Mouse (Mus musculus): ENCODE measurements at regions not wholly inside any gene's neighbourhood (a gene's known extent, or its start where the extent isn't known, plus 50 kb on each side); places are given as distances from the start of the nearest gene placed in this dataset.

- H3K4me3 ChIP-seq (ENCODE audit: low read depth, low read length), result no peak overlapping the region
- H3K27ac ChIP-seq (ENCODE audit: insufficient read depth, low read length), result no peak overlapping the region
- H3K4me1 ChIP-seq (ENCODE audit: control insufficient read depth, insufficient read depth, low read length), result no peaks in the 10 kb centered on the region
- no peaks in the 10 kb centered on the region for H3K36me3 ChIP-seq (ENCODE audit: control insufficient read depth, insufficient read depth, low read length, poor library complexity, severe bottlenecking)
- H3K27me3 ChIP-seq (ENCODE audit: control insufficient read depth, insufficient read depth, low read length, poor library complexity, severe bottlenecking), result no peaks in the 10 kb centered on the region
- TF ChIP-seq CTCF (IDR thresholded peaks at IDR 0.05; ENCODE audit: low read depth, low read length), result no peak
- TF ChIP-seq EP300 (IDR thresholded peaks at IDR 0.05; ENCODE audit: insufficient read depth, low read depth, low read length), result no peak
- no peak for TF ChIP-seq POLR2A (IDR thresholded peaks at IDR 0.05; ENCODE audit: insufficient read depth, low read length)
- H3K9me3 ChIP-seq (replicated peaks; ENCODE audit: control insufficient read depth, insufficient read depth, low read length, poor library complexity, severe bottlenecking), result no peaks in the 10 kb centered on the region
- H3K9ac ChIP-seq (ENCODE audit: low read depth, poor library complexity, severe bottlenecking), result no peak overlapping the region
These were observed 162.3 kb upstream of the Sh3bp4 start for GRCm38 (mm10) chr1:88907766-88908463.

- Histone ChIP-seq H3K27me3 (ENCODE audit: control insufficient read depth, insufficient read depth, low read length, poor library complexity, severe bottlenecking) (no peaks in the 10 kb centered on the region), H3K4me3 (ENCODE audit: low read depth, low read length) (no peak overlapping the region), H3K9ac (ENCODE audit: low read depth, poor library complexity, severe bottlenecking) (no peak overlapping the region), H3K36me3 (ENCODE audit: control insufficient read depth, insufficient read depth, low read length, poor library complexity, severe bottlenecking) (no peaks in the 10 kb centered on the region), H3K27ac (ENCODE audit: insufficient read depth, low read length) (no peak overlapping the region), H3K4me1 (ENCODE audit: control insufficient read depth, insufficient read depth, low read length) (no peaks in the 10 kb centered on the region), H3K9me3 (replicated peaks; ENCODE audit: control insufficient read depth, insufficient read depth, low read length, poor library complexity, severe bottlenecking) (no peaks in the 10 kb centered on the region)
- TF ChIP-seq POLR2A (IDR thresholded peaks at IDR 0.05; ENCODE audit: insufficient read depth, low read length) (no peak), EP300 (IDR thresholded peaks at IDR 0.05; ENCODE audit: insufficient read depth, low read depth, low read length) (no peak), CTCF (IDR thresholded peaks at IDR 0.05; ENCODE audit: low read depth, low read length) (no peak)
These were observed 161.5 kb upstream of the Sh3bp4 start for GRCm38 (mm10) chr1:88908683-88909082.

- H3K4me1 ChIP-seq (ENCODE audit: control insufficient read depth, insufficient read depth, low read length), result no peaks in the 10 kb centered on the region
- no peaks in the 10 kb centered on the region for H3K9me3 ChIP-seq (replicated peaks; ENCODE audit: control insufficient read depth, insufficient read depth, low read length, poor library complexity, severe bottlenecking)
- no peak overlapping the region for H3K27ac ChIP-seq (ENCODE audit: insufficient read depth, low read length)
- H3K36me3 ChIP-seq (ENCODE audit: control insufficient read depth, insufficient read depth, low read length, poor library complexity, severe bottlenecking), result no peaks in the 10 kb centered on the region
- H3K9ac ChIP-seq (ENCODE audit: low read depth, poor library complexity, severe bottlenecking), result no peak overlapping the region
- no peak overlapping the region for H3K4me3 ChIP-seq (ENCODE audit: low read depth, low read length)
- TF ChIP-seq EP300 (IDR thresholded peaks at IDR 0.05; ENCODE audit: insufficient read depth, low read depth, low read length), result no peak
- TF ChIP-seq CTCF (IDR thresholded peaks at IDR 0.05; ENCODE audit: low read depth, low read length), result no peak
- no peak for TF ChIP-seq POLR2A (IDR thresholded peaks at IDR 0.05; ENCODE audit: insufficient read depth, low read length)
- no peaks in the 10 kb centered on the region for H3K27me3 ChIP-seq (ENCODE audit: control insufficient read depth, insufficient read depth, low read length, poor library complexity, severe bottlenecking)
These were observed 160.9 kb upstream of the Sh3bp4 start for GRCm38 (mm10) chr1:88909314-88909713.

GRCm38 (mm10) chr1:88909864-88910573 lies 160.2 kb upstream of the Sh3bp4 start:
- H3K4me1 ChIP-seq (ENCODE audit: control insufficient read depth, insufficient read depth, low read length), result no peaks in the 10 kb centered on the region
- no peak overlapping the region for H3K27ac ChIP-seq (ENCODE audit: insufficient read depth, low read length)
- no peaks in the 10 kb centered on the region for H3K9me3 ChIP-seq (replicated peaks; ENCODE audit: control insufficient read depth, insufficient read depth, low read length, poor library complexity, severe bottlenecking)
- no peak for TF ChIP-seq CTCF (IDR thresholded peaks at IDR 0.05; ENCODE audit: low read depth, low read length)
- TF ChIP-seq POLR2A (IDR thresholded peaks at IDR 0.05; ENCODE audit: insufficient read depth, low read length), result no peak
- TF ChIP-seq EP300 (IDR thresholded peaks at IDR 0.05; ENCODE audit: insufficient read depth, low read depth, low read length), result no peak
- H3K4me3 ChIP-seq (ENCODE audit: low read depth, low read length), result no peak overlapping the region
- no peaks in the 10 kb centered on the region for H3K36me3 ChIP-seq (ENCODE audit: control insufficient read depth, insufficient read depth, low read length, poor library complexity, severe bottlenecking)
- H3K9ac ChIP-seq (ENCODE audit: low read depth, poor library complexity, severe bottlenecking), result no peak overlapping the region
- no peaks in the 10 kb centered on the region for H3K27me3 ChIP-seq (ENCODE audit: control insufficient read depth, insufficient read depth, low read length, poor library complexity, severe bottlenecking)

- Histone ChIP-seq H3K27me3 (ENCODE audit: control insufficient read depth, insufficient read depth, low read length, poor library complexity, severe bottlenecking) (no peaks in the 10 kb centered on the region), H3K9ac (ENCODE audit: low read depth, poor library complexity, severe bottlenecking) (no peak overlapping the region), H3K9me3 (replicated peaks; ENCODE audit: control insufficient read depth, insufficient read depth, low read length, poor library complexity, severe bottlenecking) (no peaks in the 10 kb centered on the region), H3K27ac (ENCODE audit: insufficient read depth, low read length) (no peak overlapping the region), H3K36me3 (ENCODE audit: control insufficient read depth, insufficient read depth, low read length, poor library complexity, severe bottlenecking) (no peaks in the 10 kb centered on the region), H3K4me1 (ENCODE audit: control insufficient read depth, insufficient read depth, low read length) (no peaks in the 10 kb centered on the region), H3K4me3 (ENCODE audit: low read depth, low read length) (no peak overlapping the region)
- TF ChIP-seq EP300 (IDR thresholded peaks at IDR 0.05; ENCODE audit: insufficient read depth, low read depth, low read length), result no peak
- TF ChIP-seq CTCF (IDR thresholded peaks at IDR 0.05; ENCODE audit: low read depth, low read length), result no peak
These were observed 158.5 kb upstream of the Sh3bp4 start for GRCm38 (mm10) chr1:88911724-88912123.

- no peaks in the 10 kb centered on the region for H3K36me3 ChIP-seq (ENCODE audit: control insufficient read depth, insufficient read depth, low read length, poor library complexity, severe bottlenecking)
- no peak overlapping the region for H3K4me3 ChIP-seq (ENCODE audit: low read depth, low read length)
- H3K9me3 ChIP-seq (replicated peaks; ENCODE audit: control insufficient read depth, insufficient read depth, low read length, poor library complexity, severe bottlenecking), result peaks cover 4% of the 10 kb centered on the region; the same call in 1 of the 2 replicates
- H3K4me1 ChIP-seq (ENCODE audit: control insufficient read depth, insufficient read depth, low read length), result no peaks in the 10 kb centered on the region
- H3K27me3 ChIP-seq (ENCODE audit: control insufficient read depth, insufficient read depth, low read length, poor library complexity, severe bottlenecking), result no peaks in the 10 kb centered on the region
- no peak overlapping the region for H3K9ac ChIP-seq (ENCODE audit: low read depth, poor library complexity, severe bottlenecking)
- H3K27ac ChIP-seq (ENCODE audit: insufficient read depth, low read length), result no peak overlapping the region
- no peak for TF ChIP-seq POLR2A (IDR thresholded peaks at IDR 0.05; ENCODE audit: insufficient read depth, low read length)
- no peak for TF ChIP-seq EP300 (IDR thresholded peaks at IDR 0.05; ENCODE audit: insufficient read depth, low read depth, low read length)
- no peak for TF ChIP-seq CTCF (IDR thresholded peaks at IDR 0.05; ENCODE audit: low read depth, low read length)
These were observed 153.6 kb upstream of the Sh3bp4 start for GRCm38 (mm10) chr1:88916531-88917050.

Data from ES-Bruce4 (cell line).